ENCODE assay signal across 33 mouse cellular contexts in the genomic region with DNA sequence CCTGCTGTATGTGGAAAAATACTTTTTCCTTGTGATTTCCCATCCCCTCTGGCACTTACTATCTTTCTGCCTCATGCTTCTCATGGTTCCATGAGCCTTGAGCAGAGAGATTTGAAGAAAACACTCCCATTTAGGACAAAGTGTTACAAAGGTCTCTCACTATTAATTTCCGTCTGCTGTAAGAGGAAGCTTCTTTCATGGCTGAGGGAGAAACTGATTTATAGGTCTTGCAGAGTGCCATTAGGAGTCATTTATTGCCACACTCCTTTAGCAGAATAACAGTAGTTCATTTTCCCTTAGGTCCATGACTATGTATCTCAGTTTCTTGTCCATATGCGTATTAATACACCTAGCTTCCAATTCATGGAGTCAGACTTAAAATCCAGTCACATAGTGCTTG.
"Had no signal": no experiment of that assay in that cellular context is flagged by ENCODE, and none has a peak within 500 bp of the region (broad histone marks: within the 10 kb centered on the region; RNA-seq: fewer than 3 reads in every experiment).

No protein-coding gene starts in this region.

- H3K27ac ChIP-seq: limb, embryonic 10.5 days; limb, embryonic 12.5 days; limb, embryonic 13.5 days; limb, embryonic 15.5 days; liver, embryonic 12.5 days; liver, embryonic 13.5 days; liver, embryonic 14.5 days; liver, embryonic 15.5 days; lung, embryonic 15.5 days; macrophage; midbrain, embryonic 10.5 days; midbrain, embryonic 12.5 days; midbrain, embryonic 13.5 days; midbrain, embryonic 15.5 days; neural tube, embryonic 12.5 days; neural tube, embryonic 13.5 days had no signal

- H3K4me3 ChIP-seq: limb, embryonic 10.5 days; limb, embryonic 12.5 days; limb, embryonic 13.5 days; limb, embryonic 15.5 days; liver, embryonic 12.5 days; liver, embryonic 13.5 days; liver, embryonic 15.5 days; lung, embryonic 15.5 days; megakaryocyte, embryonic 14.5 days; midbrain, embryonic 10.5 days; midbrain, embryonic 12.5 days; midbrain, embryonic 13.5 days; midbrain, embryonic 15.5 days; myocyte; neural tube, embryonic 12.5 days; neural tube, embryonic 13.5 days had no signal

- ATAC-seq: liver, embryonic 12.5 days; liver, postnatal 0 days; lung, postnatal 0 days; midbrain, embryonic 13.5 days; midbrain, embryonic 15.5 days; midbrain, embryonic 16.5 days had no signal

- H3K9me3 ChIP-seq: limb, embryonic 10.5 days; limb, embryonic 12.5 days; limb, embryonic 13.5 days; limb, embryonic 15.5 days; liver, embryonic 12.5 days; liver, embryonic 13.5 days; liver, embryonic 15.5 days; lung, embryonic 15.5 days; megakaryocyte, embryonic 14.5 days; midbrain, embryonic 10.5 days; midbrain, embryonic 12.5 days; midbrain, embryonic 13.5 days; midbrain, embryonic 15.5 days; neural tube, embryonic 12.5 days; neural tube, embryonic 13.5 days had no signal

- H3K27me3 ChIP-seq: limb, embryonic 12.5 days; limb, embryonic 13.5 days; limb, embryonic 15.5 days; liver, embryonic 12.5 days; liver, embryonic 13.5 days; liver, embryonic 15.5 days; lung, embryonic 15.5 days; megakaryocyte, embryonic 14.5 days; midbrain, embryonic 12.5 days; midbrain, embryonic 13.5 days; midbrain, embryonic 15.5 days; neural tube, embryonic 12.5 days; neural tube, embryonic 13.5 days had no signal

- DNase-seq: left cerebral cortex, postnatal 4 days; liver; liver, embryonic 13.5 days; liver, postnatal 0 days; lung, adult 18-20 months; lung, adult 2 months; lung, embryonic 14.5 days; lung, postnatal 10 days; lung, postnatal 14 days; lung, postnatal 36 days; lung, postnatal 4 days; midbrain, embryonic 14.5 days had no signal

- H3K4me2 ChIP-seq: limb, embryonic 12.5 days; limb, embryonic 13.5 days; limb, embryonic 15.5 days; liver, embryonic 11.5 days; liver, embryonic 12.5 days; liver, embryonic 13.5 days; liver, embryonic 15.5 days; lung, embryonic 14.5 days; lung, embryonic 15.5 days; midbrain, embryonic 11.5 days; midbrain, embryonic 12.5 days; midbrain, embryonic 13.5 days; midbrain, embryonic 15.5 days; neural tube, embryonic 12.5 days; neural tube, embryonic 13.5 days had no signal

- H3K9ac ChIP-seq: limb, embryonic 12.5 days; limb, embryonic 13.5 days; limb, embryonic 15.5 days; liver, embryonic 12.5 days; liver, embryonic 13.5 days; liver, embryonic 14.5 days; liver, embryonic 15.5 days; liver, postnatal 0 days; lung, embryonic 14.5 days; lung, embryonic 15.5 days; midbrain, embryonic 12.5 days; midbrain, embryonic 13.5 days; midbrain, embryonic 15.5 days; neural tube, embryonic 12.5 days; neural tube, embryonic 13.5 days had no signal

- H3K36me3 ChIP-seq: limb, embryonic 10.5 days; limb, embryonic 12.5 days; limb, embryonic 13.5 days; limb, embryonic 15.5 days; liver, embryonic 12.5 days; liver, embryonic 13.5 days; liver, embryonic 15.5 days; lung, embryonic 15.5 days; midbrain, embryonic 10.5 days; midbrain, embryonic 12.5 days; midbrain, embryonic 13.5 days; midbrain, embryonic 15.5 days; neural tube, embryonic 12.5 days; neural tube, embryonic 13.5 days had no signal

- H3K4me1 ChIP-seq: limb, embryonic 10.5 days; limb, embryonic 12.5 days; limb, embryonic 13.5 days; limb, embryonic 15.5 days; liver, embryonic 12.5 days; liver, embryonic 13.5 days; liver, embryonic 15.5 days; lung, embryonic 15.5 days; megakaryocyte, embryonic 14.5 days; midbrain, embryonic 10.5 days; midbrain, embryonic 12.5 days; midbrain, embryonic 13.5 days; midbrain, embryonic 15.5 days; neural tube, embryonic 12.5 days; neural tube, embryonic 13.5 days had no signal
